Comparison of ENCODE assay signal across 8 mouse cellular contexts in the genomic region with DNA sequence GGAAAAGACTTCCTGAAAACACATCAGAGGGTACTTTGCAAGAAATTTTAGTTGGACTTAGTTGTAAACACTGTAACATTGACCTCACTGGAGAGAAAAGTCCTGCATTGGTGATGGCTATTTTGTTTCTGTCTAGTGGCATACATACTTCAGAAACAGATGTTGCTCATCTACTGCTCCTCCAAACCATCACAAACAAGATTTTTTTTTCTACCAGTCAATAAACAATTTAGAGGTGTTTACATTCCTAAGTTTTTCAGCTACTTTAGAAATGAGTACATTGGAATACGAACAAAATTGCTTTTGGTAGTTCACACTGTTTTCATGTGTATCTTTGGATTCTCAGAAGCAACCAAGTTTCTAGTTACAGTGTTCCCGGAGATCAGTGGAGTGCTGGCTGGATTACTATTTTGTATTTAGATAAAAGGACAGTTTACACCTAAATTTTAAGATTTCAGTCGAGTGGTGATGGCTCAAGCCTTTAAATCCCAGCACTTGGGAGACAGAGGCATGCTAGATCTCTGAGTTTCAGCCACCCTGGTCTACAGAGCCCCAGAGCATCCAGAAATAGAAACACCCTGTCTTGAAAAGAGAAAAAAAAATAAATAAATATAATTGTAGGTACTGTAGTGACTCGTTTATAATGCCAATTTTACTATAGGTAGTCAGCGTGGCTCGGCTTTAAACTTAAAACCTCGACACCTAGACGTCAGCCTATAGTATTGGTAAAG. TPM values are rescaled to one million over a fixed set of nuclear protein-coding genes. Genes with fewer than 3 reads are reported as not detected.
DNase-seq lines count a peak whose midpoint lies in the region; ATAC-seq and TF ChIP-seq lines count a peak whose summit lies in the region.

No protein-coding gene starts in this region.

- no peak for DNase-seq in kidney, postnatal 10 days
- DNase-seq in brain, adult 2 months (ENCODE audit: low read depth, low spot score), result peak; percentile 8
- DNase-seq in hindbrain, postnatal 0 days (ENCODE audit: low spot score), result no peak
- DNase-seq in right cerebral cortex, postnatal 10 days (ENCODE audit: low spot score in 2 of 2), result no peak

- no peaks in the 10 kb centered on the region for H3K27me3 ChIP-seq in kidney, embryonic 14.5 days (ENCODE audit: control insufficient read depth, insufficient read depth, low read length)
- no peaks in the 10 kb centered on the region for H3K27me3 ChIP-seq in hindbrain, postnatal 0 days (ENCODE audit: insufficient read depth, low read length)
- H3K27me3 ChIP-seq in midbrain, embryonic 15.5 days (replicated peaks), result no peaks in the 10 kb centered on the region

- peak overlapping the region; percentile 50 for H3K4me3 ChIP-seq in kidney, embryonic 14.5 days (ENCODE audit: low read length)
- peak overlapping the region; percentile 62 for H3K4me3 ChIP-seq in hindbrain, postnatal 0 days (ENCODE audit: low read length)
- H3K4me3 ChIP-seq in midbrain, embryonic 15.5 days, result peak overlapping the region; percentile 67

- peak overlapping the region; percentile 97 for H3K27ac ChIP-seq in kidney, embryonic 14.5 days (ENCODE audit: low read depth, low read length)
- peak overlapping the region; percentile 98 for H3K27ac ChIP-seq in hindbrain, postnatal 0 days
- peak overlapping the region; percentile 98 for H3K27ac ChIP-seq in midbrain, embryonic 15.5 days

- no peaks in the 10 kb centered on the region for H3K9me3 ChIP-seq in kidney, embryonic 14.5 days (ENCODE audit: control insufficient read depth, low read length)
- H3K9me3 ChIP-seq in hindbrain, postnatal 0 days (ENCODE audit: low read length), result no peaks in the 10 kb centered on the region
- H3K9me3 ChIP-seq in midbrain, embryonic 15.5 days, result no peaks in the 10 kb centered on the region

- no peaks in the 10 kb centered on the region for H3K4me1 ChIP-seq in kidney, embryonic 14.5 days (ENCODE audit: control insufficient read depth, insufficient read depth, low read length)
- no peaks in the 10 kb centered on the region; the same call in 1 of the 2 replicates for H3K4me1 ChIP-seq in hindbrain, postnatal 0 days (ENCODE audit: insufficient read depth, low read length)
- peaks cover 11% of the 10 kb centered on the region for H3K4me1 ChIP-seq in midbrain, embryonic 15.5 days

- ATAC-seq in kidney, embryonic 14.5 days (ENCODE audit: low FRiP score, low TSS enrichment), result no peak
- ATAC-seq in hindbrain, postnatal 0 days, result no peak
- no peak for ATAC-seq in midbrain, embryonic 15.5 days (replicated peaks)
- no peak for ATAC-seq in megakaryocyte progenitor cell, adult 5-6 weeks (replicated peaks; ENCODE audit: poor library complexity)
- ATAC-seq in erythroid progenitor cell, adult 5-6 weeks (replicated peaks; ENCODE audit: low FRiP score, poor library complexity, severe bottlenecking), result no peak

- H3K9ac ChIP-seq in kidney, embryonic 14.5 days (ENCODE audit: low read depth, low read length), result peak overlapping the region; percentile 76
- peak overlapping the region; percentile 70 for H3K9ac ChIP-seq in hindbrain, postnatal 0 days (replicated peaks; ENCODE audit: low read length)
- peak overlapping the region; percentile 78 for H3K9ac ChIP-seq in midbrain, embryonic 15.5 days

- H3K36me3 ChIP-seq in kidney, embryonic 14.5 days (ENCODE audit: control insufficient read depth, insufficient read depth, low read length), result no peaks in the 10 kb centered on the region
- no peaks in the 10 kb centered on the region for H3K36me3 ChIP-seq in hindbrain, postnatal 0 days (ENCODE audit: insufficient read depth, low read length)
- H3K36me3 ChIP-seq in midbrain, embryonic 15.5 days (replicated peaks), result no peaks in the 10 kb centered on the region

- WGBS in kidney, embryonic 14.5 days, result 31% methylated on average over 8 of the region's 8 CpGs
- 39% methylated on average over 8 of the region's 8 CpGs for WGBS in hindbrain, postnatal 0 days
- WGBS in midbrain, embryonic 15.5 days, result 43% methylated on average over 8 of the region's 8 CpGs

- no peak for TF ChIP-seq CTCF in hindbrain, postnatal 0 days (IDR thresholded peaks at IDR 0.05; ENCODE audit: low read depth)

- H3K4me2 ChIP-seq in kidney, embryonic 14.5 days (replicated peaks; ENCODE audit: low read depth, low read length), result peak overlapping the region; percentile 58
- H3K4me2 ChIP-seq in hindbrain, postnatal 0 days (ENCODE audit: low read depth, low read length), result peak overlapping the region; percentile 71
- H3K4me2 ChIP-seq in midbrain, embryonic 15.5 days, result peak overlapping the region; percentile 68

RNA-seq across cellular contexts. Expression of gene Ccnl1, which starts 15.6 kb away (rescaled TPM):
- 88.7 and 136 TPM in 2 replicates for polyA plus RNA-seq in kidney, embryonic 14.5 days (2014; fragmentation: Nextera tagmentation; extraction: Ambion mirVana)
- 32.9 and 34.8 TPM in 2 replicates for total RNA-seq in hindbrain, postnatal 0 days (2014; rRNA removed)
- polyA plus RNA-seq in hindbrain, postnatal 0 days (2015; fragmentation: Nextera tagmentation; extraction: Ambion mirVana), result 56.8 and 56.9 TPM in 2 replicates
- 68.6 and 69.9 TPM in 2 replicates for polyA plus RNA-seq in midbrain, embryonic 15.5 days (2015; fragmentation: Nextera tagmentation; extraction: Ambion mirVana)
- total RNA-seq in megakaryocyte progenitor cell, adult 5-6 weeks (2015), result 225 and 270 TPM in 2 replicates
- total RNA-seq in megakaryocyte progenitor cell, adult 5-6 weeks (2017), result 231 and 265 TPM in 2 replicates
- 158 and 173 TPM in 2 replicates for total RNA-seq in erythroid progenitor cell, adult 5-6 weeks (2015; ENCODE audit: low replicate concordance)
- 199 and 276 TPM in 2 replicates for total RNA-seq in erythroid progenitor cell, adult 5-6 weeks (2017; ENCODE audit: low replicate concordance)
